Mouse (Mus musculus) heart, embryonic 14.5 days (tissue): ENCODE data around the gene Akt1. TPM values are rescaled to one million over a fixed set of nuclear protein-coding genes. Genes with fewer than 3 reads are reported as not detected.
A peak's percentile ranks its signal among the peaks of the same experiment; 100 is the strongest.

Source experiments
- ATAC-seq: fragments of 200-750 bp; cut with Nextera tagmentation; 2 replicates; pipeline ENCODE4 v1.8.0; 2017; ENCODE audit warnings: low read depth, moderate TSS enrichment; ENCODE audit not compliant: insufficient number of reproducible peaks, insufficient read depth, low FRiP score
- H3K27ac ChIP-seq, 2 experiments: fragments of 200-500 bp in 1 of 2; fragments of 300-500 bp in 1 of 2; sonication (generic) in 1 of 2; replicated peaks in 1 of 2; 2 replicates each; pipeline ENCODE4 v1.5.1; 2012 to 2014; ENCODE audit warnings: low read depth in 2 of 2, low read length in 2 of 2, control low read depth in 1 of 2, mild to moderate bottlenecking in 1 of 2, mixed read lengths in 1 of 2; ENCODE audit not compliant: control insufficient read depth in 1 of 2, insufficient read depth in 1 of 2
- H3K27me3 ChIP-seq: fragments of 300-500 bp; sonication (generic); 2 replicates; pipeline ENCODE4 v1.6.1; 2014; ENCODE audit warnings: mild to moderate bottlenecking, low read length, control low read depth; ENCODE audit not compliant: control insufficient read depth, insufficient read depth
- H3K36me3 ChIP-seq: fragments of 300-500 bp; sonication (generic); 2 replicates; pipeline ENCODE4 v1.6.1; 2014; ENCODE audit warnings: mild to moderate bottlenecking, control low read depth, low read length, mixed read lengths; ENCODE audit not compliant: control insufficient read depth, insufficient read depth
- H3K4me1 ChIP-seq, 2 experiments: fragments of 200-500 bp in 1 of 2; fragments of 300-500 bp in 1 of 2; sonication (generic) in 1 of 2; 2 replicates each; pipeline ENCODE4 v1.6.1; 2012 to 2014; ENCODE audit warnings: low read length in 2 of 2, control low read depth in 1 of 2, mixed read lengths in 1 of 2; ENCODE audit not compliant: control insufficient read depth in 2 of 2, insufficient read depth in 2 of 2
- H3K4me2 ChIP-seq: fragments of 300-500 bp; sonication (generic); 2 replicates; pipeline ENCODE4 v1.6.1; 2014; ENCODE audit warnings: mild to moderate bottlenecking, low read length
- H3K4me3 ChIP-seq, 2 experiments: fragments of 200-500 bp in 1 of 2; fragments of 300-500 bp in 1 of 2; sonication (generic) in 1 of 2; 2 replicates each; pipeline ENCODE4 v1.5.1; 2012 to 2014; ENCODE audit warnings: low read length in 2 of 2, mild to moderate bottlenecking in 2 of 2, control low read depth in 1 of 2, low read depth in 1 of 2, moderate library complexity in 1 of 2; ENCODE audit not compliant: control insufficient read depth in 1 of 2, insufficient read depth in 1 of 2
- H3K9ac ChIP-seq: fragments of 300-500 bp; sonication (generic); 2 replicates; pipeline ENCODE4 v1.6.1; 2014; ENCODE audit warnings: mild to moderate bottlenecking, low read length
- H3K9me3 ChIP-seq: fragments of 300-500 bp; sonication (generic); 2 replicates; pipeline ENCODE4 v1.6.1; 2016; ENCODE audit warnings: low read length, control low read depth; ENCODE audit not compliant: control insufficient read depth
- WGBS: fragments of 180-500 bp; shearing (Covaris S2); extraction: QIAGEN DNeasy Blood & Tissue Kit; methylation state at CpG from one replicate; pipeline ENCODE4 v1.1.7; 2014; 5-methylcytosine and 5-hydroxymethylcytosine counted together
- polyA plus RNA-seq: library from polyadenylated mRNA; unstranded; fragments of >200 nt; fragmentation: Nextera tagmentation; extraction: Ambion mirVana; gene quantifications from 2 replicates; pipeline ENCODE4 v1.2.1, GENCODE M21; 2014

Akt1 gene
- polyA plus RNA-seq, 1 experiment from 2014 or later, result 182 TPM

DNA sequence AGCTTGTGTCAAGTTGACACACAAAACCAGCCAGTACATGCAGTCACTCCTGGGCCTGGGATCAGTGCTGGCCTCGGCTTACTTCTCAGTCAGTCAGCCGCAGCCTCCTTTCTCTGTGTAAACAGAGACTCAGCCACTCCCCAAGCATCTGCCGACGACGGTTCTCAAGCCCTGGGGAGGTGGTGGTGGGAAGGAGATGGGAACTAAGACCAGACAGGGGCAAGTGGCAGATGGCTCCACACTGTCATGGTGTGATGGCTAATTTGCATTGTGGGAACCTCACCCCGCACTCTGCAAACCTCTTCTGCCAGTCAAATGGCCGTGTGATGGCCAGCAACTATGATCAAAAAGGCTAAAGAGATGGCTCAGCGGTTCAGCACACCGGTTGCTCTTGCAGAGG lies 58.0 kb downstream of the Akt1 start:
- no peak overlapping the region for H3K4me2 ChIP-seq
- H3K4me3 ChIP-seq, result no peak overlapping the region
- no peak overlapping the region for H3K9ac ChIP-seq
- H3K36me3 ChIP-seq, result peaks cover 12% of the 10 kb centered on the region; the same call in 1 of the 2 replicates
- H3K27ac ChIP-seq, result peak overlapping the region in 1 of 2 experiments; percentile 98; a peak in 3 of 4 replicates
- H3K4me1 ChIP-seq, result peaks cover 33 to 44% of the 10 kb centered on the region in 2 experiments
- H3K9me3 ChIP-seq, result no peaks in the 10 kb centered on the region
- ATAC-seq, result no peak
- 0 out of 2 replicates have a peak, but pooled peaks cover 7% of the 10 kb centered on the region for H3K27me3 ChIP-seq
- 66% methylated on average over 9 of the region's 9 CpGs for WGBS

DNA sequence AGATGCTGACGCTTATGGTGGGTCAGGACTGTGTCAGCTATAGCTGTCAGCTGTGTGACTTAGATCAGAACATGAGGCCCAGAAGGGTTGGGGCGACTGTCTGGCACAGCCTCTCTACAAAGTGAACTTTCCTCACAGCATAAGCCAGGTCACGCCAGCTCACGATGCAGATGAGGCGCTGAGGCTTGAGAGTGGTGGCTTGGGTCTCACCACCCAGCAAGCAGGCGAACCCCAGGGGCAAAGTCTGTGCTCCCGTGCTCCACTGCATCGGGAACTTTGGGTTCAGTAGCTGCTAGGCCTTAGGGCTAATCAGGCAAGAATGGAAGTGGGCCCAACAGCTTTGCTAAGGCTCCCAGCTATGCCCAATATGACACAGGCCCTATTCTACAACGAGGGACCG lies 65.7 kb downstream of the Akt1 start:
- no peaks in the 10 kb centered on the region for H3K27me3 ChIP-seq
- no peak overlapping the region for H3K4me2 ChIP-seq
- H3K27ac ChIP-seq, result peak overlapping the region in 1 of 2 experiments; percentile 41; a peak in 1 of 4 replicates
- H3K9ac ChIP-seq, result peak overlapping the region; percentile 30; the same call in 1 of the 2 replicates
- peaks cover 9 to 15% of the 10 kb centered on the region in 2 experiments; a peak in 3 of 4 replicates for H3K4me1 ChIP-seq
- 68% methylated on average over 10 of the region's 10 CpGs for WGBS
- H3K36me3 ChIP-seq, result peaks cover 46% of the 10 kb centered on the region; the same call in 1 of the 2 replicates
- ATAC-seq, result no peak; the same call in 1 of the 2 replicates
- H3K4me3 ChIP-seq, result no peak overlapping the region
- H3K9me3 ChIP-seq, result no peaks in the 10 kb centered on the region

GRCm38 (mm10) chr12:112606998-112607397 lies 67.7 kb downstream of the Akt1 start:
- WGBS, result 60% methylated on average over 6 of the region's 6 CpGs
- H3K4me1 ChIP-seq, result peaks cover 9 to 15% of the 10 kb centered on the region in 2 experiments; a peak in 3 of 4 replicates
- H3K9ac ChIP-seq, result no peak overlapping the region
- no peak overlapping the region for H3K4me3 ChIP-seq
- H3K27me3 ChIP-seq, result no peaks in the 10 kb centered on the region
- no peak overlapping the region for H3K4me2 ChIP-seq
- no peak overlapping the region for H3K27ac ChIP-seq
- no peaks in the 10 kb centered on the region for H3K9me3 ChIP-seq
- ATAC-seq, result no peak
- peaks cover 46% of the 10 kb centered on the region; the same call in 1 of the 2 replicates for H3K36me3 ChIP-seq

DNA sequence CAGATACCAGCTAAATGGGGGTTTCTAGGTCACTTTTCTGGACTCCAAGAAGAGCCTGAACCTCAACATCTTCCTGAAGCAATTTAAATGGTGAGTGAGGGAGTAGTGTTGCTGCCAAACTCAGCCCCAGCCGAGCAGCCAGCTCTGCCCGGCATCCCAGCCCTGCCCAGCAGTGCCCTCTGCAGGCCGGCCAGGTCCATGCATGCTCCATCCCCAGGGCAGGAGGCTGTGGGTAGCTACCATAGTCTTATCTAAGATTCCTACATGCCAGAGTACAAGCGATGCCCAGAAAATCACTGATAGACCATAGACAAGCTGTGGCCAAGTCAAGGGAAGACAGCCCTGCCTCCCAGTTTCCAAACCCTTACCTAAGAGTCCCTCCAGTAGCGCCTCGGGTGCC lies 68.9 kb downstream of the Akt1 start:
- no peak for ATAC-seq
- WGBS, result 42% methylated on average over 6 of the region's 6 CpGs

DNA sequence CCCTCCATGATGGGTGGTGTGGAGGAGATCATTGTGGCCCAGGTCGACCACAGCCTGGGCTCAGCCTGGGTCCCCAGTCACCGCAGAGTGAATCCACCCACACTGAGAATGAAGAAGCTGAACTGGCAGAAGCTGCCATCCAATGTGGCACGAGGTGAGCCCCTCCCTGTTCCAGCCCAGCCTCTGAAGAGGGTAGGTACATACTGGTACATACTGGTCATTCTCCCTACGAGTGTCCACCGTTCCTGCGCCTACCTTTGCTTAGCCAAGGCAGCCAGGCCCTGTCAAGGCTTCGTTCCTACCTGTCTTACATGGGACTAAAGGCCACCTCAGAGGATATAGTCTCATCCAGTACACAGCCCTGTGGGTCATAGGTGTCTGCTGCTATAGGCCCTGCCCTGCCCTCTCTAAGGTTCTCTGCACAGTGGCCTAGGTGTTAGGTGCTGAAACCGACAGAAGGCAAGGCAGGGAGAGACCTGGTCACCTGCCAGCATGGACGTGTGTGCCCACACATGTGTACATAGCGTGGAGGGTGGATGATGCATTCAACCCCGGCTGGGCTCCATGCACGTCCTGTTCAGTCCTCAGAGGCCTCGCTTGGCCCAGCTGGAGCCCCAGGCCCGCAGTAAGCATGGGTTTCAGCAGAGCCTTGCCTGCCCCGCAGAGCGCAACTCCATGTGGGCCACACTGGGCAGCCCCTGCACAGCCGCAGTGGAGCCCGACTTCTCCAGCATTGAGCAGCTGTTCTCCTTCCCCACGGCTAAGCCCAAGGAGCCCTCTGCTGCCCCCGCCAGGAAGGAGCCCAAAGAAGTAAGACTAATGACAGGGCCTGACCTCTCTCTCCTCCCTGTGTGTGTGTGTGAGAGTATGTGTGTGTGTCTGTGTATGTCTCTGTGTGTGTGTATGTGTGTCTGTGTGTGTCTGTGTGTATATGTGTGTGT lies 69.7 kb downstream of the Akt1 start:
- Histone ChIP-seq H3K4me2 (no peak overlapping the region), H3K9me3 (no peaks in the 10 kb centered on the region), H3K27me3 (no peaks in the 10 kb centered on the region), H3K36me3 (peaks cover 45% of the 10 kb centered on the region), H3K27ac (no peak overlapping the region), H3K4me3 (no peak overlapping the region), H3K9ac (0 out of 2 replicates have a peak overlapping the region, but pooled peaks have one; percentile 21), H3K4me1 (peaks cover 9 to 15% of the 10 kb centered on the region in 2 experiments; a peak in 3 of 4 replicates)
- 69% methylated on average over 20 of the region's 20 CpGs for WGBS
- ATAC-seq, result no peak

More for the DNA sequence above, 68.9 kb downstream of the Akt1 start:
- Histone ChIP-seq H3K4me2 (no peak overlapping the region), H3K4me1 (peaks cover 9 to 15% of the 10 kb centered on the region in 2 experiments; a peak in 3 of 4 replicates), H3K9me3 (no peaks in the 10 kb centered on the region), H3K27ac (no peak overlapping the region), H3K36me3 (peaks cover 50% of the 10 kb centered on the region), H3K9ac (no peak overlapping the region), H3K4me3 (no peak overlapping the region), H3K27me3 (no peaks in the 10 kb centered on the region)

- no peak for ATAC-seq
- Histone ChIP-seq H3K27me3 (no peaks in the 10 kb centered on the region), H3K4me3 (no peak overlapping the region), H3K9ac (no peak overlapping the region), H3K36me3 (peaks cover 41% of the 10 kb centered on the region), H3K4me2 (no peak overlapping the region), H3K4me1 (peaks cover 10 to 22% of the 10 kb centered on the region in 2 experiments), H3K27ac (no peak overlapping the region), H3K9me3 (no peaks in the 10 kb centered on the region)
- WGBS, result 83% methylated on average over 5 of the region's 5 CpGs
Observed at GRCm38 (mm10) chr12:112604022-112604421, 70.7 kb downstream of the Akt1 start.
